Mouse (Mus musculus) brain, embryonic 18.5 days (tissue): ENCODE measurements around the gene Sh3bgrl2.

Experiments used
- DNase-seq: peaks from one replicate; pipeline ENCODE4 v3.0.0-alpha.2; 2012; ENCODE audit warnings: low read depth, low spot score

The Sh3bgrl2 gene

GRCm38 (mm10) chr9:83667031-83667430 is 118.9 kb downstream of the Sh3bgrl2 start:
- no peak for DNase-seq

- no peak for DNase-seq
Observed at GRCm38 (mm10) chr9:83679626-83680025, 131.5 kb downstream of the Sh3bgrl2 start.

DNA sequence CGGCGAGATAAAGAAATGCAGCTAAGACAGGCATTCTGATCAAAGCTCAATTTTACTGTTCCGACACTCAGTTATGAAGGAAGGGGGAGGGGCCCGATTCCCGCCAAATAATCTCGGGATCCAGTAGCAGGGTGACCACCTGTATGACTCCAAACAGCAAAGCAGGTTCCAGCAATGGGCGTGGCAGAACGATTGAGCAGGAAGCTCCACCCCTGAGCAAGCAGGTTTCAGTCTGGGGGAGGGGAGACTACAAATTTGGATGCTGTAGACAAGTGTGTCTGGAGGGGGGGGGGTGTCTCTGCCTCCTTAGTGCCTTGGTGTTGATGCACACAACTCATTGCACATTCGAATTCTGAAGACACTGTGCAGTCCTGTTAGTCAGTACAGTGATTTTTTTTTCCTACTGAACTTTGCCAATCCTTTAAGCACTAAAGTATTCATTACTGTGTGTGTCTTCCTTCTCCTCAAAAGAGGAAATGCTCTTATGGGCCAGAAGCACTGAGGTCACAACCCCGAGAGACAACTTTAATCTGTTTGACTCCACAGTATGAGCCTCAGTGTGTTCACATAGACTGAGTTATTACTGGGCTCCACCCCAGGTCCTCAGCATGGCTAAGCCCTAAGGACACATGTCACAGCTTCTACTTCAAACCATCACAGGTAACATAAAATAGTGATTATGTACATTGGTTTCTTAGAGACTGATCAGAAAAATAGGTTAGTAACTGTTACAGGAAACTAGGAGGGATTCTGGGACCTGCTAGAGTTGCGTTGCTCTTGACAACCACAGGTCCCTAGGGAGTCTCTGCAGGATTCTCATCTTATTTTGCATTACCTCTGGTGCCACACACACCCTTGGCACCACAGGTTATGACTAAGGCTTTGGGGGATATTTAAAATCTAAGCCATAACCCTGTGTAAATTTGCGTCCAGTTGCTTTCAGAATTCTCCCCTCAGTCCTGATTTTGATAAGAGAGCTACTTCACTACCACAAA is 133.8 kb downstream of the Sh3bgrl2 start:
- no peak for DNase-seq

GRCm38 (mm10) chr9:83686511-83687100 is 138.5 kb downstream of the Sh3bgrl2 start:
- no peak for DNase-seq

- no peak for DNase-seq
Observed at GRCm38 (mm10) chr9:83687904-83688303, 139.8 kb downstream of the Sh3bgrl2 start.
